Mouse (Mus musculus): ENCODE results near the gene Slc4a10. TPM values are rescaled to one million over a fixed set of nuclear protein-coding genes. Genes with fewer than 3 reads are reported as not detected.

The Slc4a10 gene
- polyA plus RNA-seq, 1 experiment from 2014 or later, result 0.02 TPM

DNA sequence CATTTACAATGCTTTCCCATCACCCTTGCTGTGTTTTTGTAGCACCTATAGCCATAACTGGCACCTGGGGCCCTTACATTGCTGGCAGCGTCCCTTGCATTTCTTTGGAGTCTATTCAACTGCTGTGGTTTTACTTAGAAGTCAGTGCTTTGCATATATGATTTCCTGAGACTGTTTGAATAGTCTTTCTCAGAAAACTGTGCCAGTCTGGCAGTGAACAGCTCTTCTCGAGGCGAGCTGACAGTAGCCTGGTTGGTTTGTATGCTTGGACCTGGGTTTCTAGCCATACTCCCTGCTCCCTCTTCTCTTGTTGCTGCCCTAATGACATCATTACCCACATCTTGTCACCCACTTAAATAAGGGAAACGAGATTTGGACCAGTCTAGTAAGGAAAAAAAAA is 285.7 kb downstream of the Slc4a10 start:
- no peak overlapping the region for H3K4me2 ChIP-seq
- DNase-seq (no peak), ATAC-seq (ENCODE audit: low read depth) (no peak)
- WGBS (ENCODE audit: insufficient replicate concordance), result 47% methylated on average over 4 of the region's 4 CpGs
- H3K4me3 ChIP-seq (replicated peaks), result no peak overlapping the region
- no peaks in the 10 kb centered on the region for H3K4me1 ChIP-seq (replicated peaks)
- no peaks in the 10 kb centered on the region for H3K9me3 ChIP-seq (replicated peaks)
- H3K36me3 ChIP-seq, result no peaks in the 10 kb centered on the region
- H3K9ac ChIP-seq, result no peak overlapping the region
- H3K27ac ChIP-seq, result no peak overlapping the region
- H3K27me3 ChIP-seq, result no peaks in the 10 kb centered on the region

DNA sequence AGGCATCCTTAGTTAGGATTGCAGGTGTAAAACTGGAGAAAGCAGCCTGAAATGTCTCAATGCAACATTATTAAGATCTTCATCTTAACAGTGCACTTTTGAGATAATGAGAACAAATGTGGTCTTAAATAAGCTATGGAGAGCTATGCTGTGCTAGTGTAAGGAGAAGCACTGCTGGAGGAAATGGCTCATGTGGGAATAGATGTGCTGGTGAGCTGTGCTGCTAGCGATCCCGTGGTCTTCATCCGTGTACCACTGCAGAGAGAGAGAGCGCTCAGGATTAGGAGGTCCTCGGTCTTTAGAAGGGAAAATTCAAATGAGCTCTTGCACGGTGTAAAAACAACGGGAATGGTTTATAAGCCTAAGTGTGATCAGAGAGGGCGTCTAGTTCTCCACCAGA is 286.2 kb downstream of the Slc4a10 start:
- ATAC-seq (ENCODE audit: low read depth) (no peak), DNase-seq (no peak)
- H3K4me3 ChIP-seq (replicated peaks), result no peak overlapping the region
- H3K36me3 ChIP-seq, result no peaks in the 10 kb centered on the region
- H3K27ac ChIP-seq, result no peak overlapping the region
- no peaks in the 10 kb centered on the region for H3K27me3 ChIP-seq
- H3K9me3 ChIP-seq (replicated peaks), result no peaks in the 10 kb centered on the region
- no peak overlapping the region for H3K4me2 ChIP-seq
- H3K4me1 ChIP-seq (replicated peaks), result no peaks in the 10 kb centered on the region
- 66% methylated on average over 8 of the region's 8 CpGs for WGBS (ENCODE audit: insufficient replicate concordance)
- H3K9ac ChIP-seq, result no peak overlapping the region

GRCm38 (mm10) chr2:62334397-62335243 is 288.4 kb downstream of the Slc4a10 start:
- H3K4me3 ChIP-seq (replicated peaks), result no peak overlapping the region
- H3K36me3 ChIP-seq, result no peaks in the 10 kb centered on the region
- H3K27ac ChIP-seq, result no peak overlapping the region
- H3K9ac ChIP-seq, result no peak overlapping the region
- no peaks in the 10 kb centered on the region for H3K9me3 ChIP-seq (replicated peaks)
- 66% methylated on average over 4 of the region's 4 CpGs for WGBS (ENCODE audit: insufficient replicate concordance)
- H3K4me1 ChIP-seq (replicated peaks), result no peaks in the 10 kb centered on the region
- H3K4me2 ChIP-seq, result no peak overlapping the region
- DNase-seq (no peak), ATAC-seq (ENCODE audit: low read depth) (no peak)
- H3K27me3 ChIP-seq, result no peaks in the 10 kb centered on the region

- no peaks in the 10 kb centered on the region for H3K9me3 ChIP-seq (replicated peaks)
- no peak overlapping the region for H3K27ac ChIP-seq
- no peak overlapping the region for H3K4me3 ChIP-seq (replicated peaks)
- no peaks in the 10 kb centered on the region for H3K4me1 ChIP-seq (replicated peaks)
- no peak overlapping the region for H3K9ac ChIP-seq
- H3K27me3 ChIP-seq, result no peaks in the 10 kb centered on the region
- no peak overlapping the region for H3K4me2 ChIP-seq
- DNase-seq (no peak), ATAC-seq (ENCODE audit: low read depth) (no peak)
- 60% methylated on average over 7 of the region's 7 CpGs for WGBS (ENCODE audit: insufficient replicate concordance)
- no peaks in the 10 kb centered on the region for H3K36me3 ChIP-seq
Observed at GRCm38 (mm10) chr2:62337086-62337485, 290.8 kb downstream of the Slc4a10 start.

DNA sequence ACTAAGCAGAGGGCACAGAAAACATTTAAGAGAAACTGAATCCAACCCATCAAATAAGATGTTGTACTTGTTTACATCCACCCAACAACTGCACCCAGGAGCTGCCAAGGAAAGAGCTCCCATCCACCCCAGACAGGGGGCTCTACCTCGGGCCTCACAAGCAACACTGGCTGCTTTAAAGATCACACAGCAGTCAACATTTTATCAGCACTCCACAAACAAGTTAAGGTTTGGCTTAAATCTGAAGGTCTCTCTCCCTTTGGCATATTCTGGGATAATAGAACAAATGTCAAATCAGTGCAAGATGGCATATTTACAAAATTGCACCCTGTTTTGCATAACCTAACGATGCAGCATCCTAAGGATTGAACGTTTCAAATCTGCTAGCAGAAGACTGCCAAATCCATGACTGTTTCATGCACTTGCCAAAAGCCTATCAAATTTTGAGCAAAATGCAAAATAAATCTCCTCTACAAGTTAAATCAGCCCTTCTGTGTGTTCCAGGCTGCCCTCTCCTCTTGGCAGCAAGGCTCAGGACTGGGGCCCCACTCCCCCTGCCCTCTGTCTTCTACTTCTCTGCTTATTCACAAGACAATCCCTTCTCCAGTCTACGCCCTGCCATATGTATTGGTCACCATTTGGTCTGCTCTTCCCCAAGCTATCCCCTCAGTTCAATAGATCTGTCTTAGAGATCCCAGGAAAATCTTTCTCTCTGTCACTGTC is 293.1 kb downstream of the Slc4a10 start:
- Histone ChIP-seq H3K27ac (no peak overlapping the region), H3K36me3 (no peaks in the 10 kb centered on the region), H3K4me3 (replicated peaks) (no peak overlapping the region), H3K9ac (no peak overlapping the region), H3K27me3 (no peaks in the 10 kb centered on the region), H3K4me1 (replicated peaks) (no peaks in the 10 kb centered on the region), H3K4me2 (no peak overlapping the region), H3K9me3 (replicated peaks) (no peaks in the 10 kb centered on the region)
- ATAC-seq (ENCODE audit: low read depth) (no peak), DNase-seq (no peak)
- 49% methylated on average over 4 of the region's 4 CpGs for WGBS (ENCODE audit: insufficient replicate concordance)

GRCm38 (mm10) chr2:62341061-62341733 is 294.9 kb downstream of the Slc4a10 start:
- H3K27ac ChIP-seq, result no peak overlapping the region
- ATAC-seq (ENCODE audit: low read depth) (no peak), DNase-seq (no peak)
- WGBS (ENCODE audit: insufficient replicate concordance), result 55% methylated on average over 3 of the region's 3 CpGs
- no peak overlapping the region for H3K4me2 ChIP-seq
- H3K36me3 ChIP-seq, result no peaks in the 10 kb centered on the region
- H3K9me3 ChIP-seq (replicated peaks), result no peaks in the 10 kb centered on the region
- no peaks in the 10 kb centered on the region for H3K27me3 ChIP-seq
- H3K4me1 ChIP-seq (replicated peaks), result no peaks in the 10 kb centered on the region
- H3K9ac ChIP-seq, result no peak overlapping the region
- no peak overlapping the region for H3K4me3 ChIP-seq (replicated peaks)

DNA sequence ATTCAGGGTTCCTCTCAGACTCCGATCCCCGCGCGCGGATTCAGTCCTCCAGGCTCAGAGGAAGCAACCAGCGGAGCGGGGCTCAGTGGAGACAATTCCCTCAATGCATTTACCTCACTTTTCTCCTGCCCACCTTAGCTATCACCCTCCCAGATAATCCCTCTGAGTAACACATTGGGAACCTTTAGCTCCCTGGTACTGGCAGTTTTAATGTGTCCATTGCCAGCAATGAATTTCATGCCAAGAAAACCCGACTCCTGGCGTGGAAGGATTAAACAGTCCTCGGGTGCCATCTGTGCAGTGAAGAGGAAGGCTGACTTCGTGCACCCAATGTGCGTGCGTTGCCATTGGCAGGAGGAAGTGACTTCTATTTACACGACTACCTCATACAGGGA is 295.5 kb downstream of the Slc4a10 start:
- Histone ChIP-seq H3K36me3 (no peaks in the 10 kb centered on the region), H3K4me2 (no peak overlapping the region), H3K27ac (no peak overlapping the region), H3K4me3 (replicated peaks) (no peak overlapping the region), H3K9me3 (replicated peaks) (no peaks in the 10 kb centered on the region), H3K4me1 (replicated peaks) (no peaks in the 10 kb centered on the region), H3K9ac (no peak overlapping the region), H3K27me3 (no peaks in the 10 kb centered on the region)
- WGBS (ENCODE audit: insufficient replicate concordance), result 59% methylated on average over 14 of the region's 14 CpGs
- DNase-seq (no peak), ATAC-seq (ENCODE audit: low read depth) (no peak)

DNA sequence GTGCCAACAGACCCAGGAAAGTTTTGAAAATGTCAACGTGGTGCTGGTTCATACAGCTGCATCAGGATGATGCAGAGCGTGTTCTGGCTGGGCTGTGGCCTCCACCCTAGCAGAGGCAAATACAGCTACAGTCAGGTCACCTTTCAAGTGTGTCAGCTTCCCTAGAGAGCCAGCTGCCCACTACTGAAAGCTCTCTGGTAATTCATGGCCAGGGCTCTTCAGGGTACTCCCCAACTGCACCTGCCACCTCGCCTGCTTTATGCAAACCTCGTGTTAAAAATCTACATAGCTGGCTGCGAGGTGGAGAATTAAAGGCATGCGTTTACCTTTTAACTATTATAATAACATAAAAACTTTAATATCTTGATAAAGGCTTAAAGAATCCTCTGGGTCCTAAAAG is 298.1 kb downstream of the Slc4a10 start:
- H3K27ac ChIP-seq, result no peak overlapping the region
- ATAC-seq (ENCODE audit: low read depth) (no peak), DNase-seq (no peak)
- no peaks in the 10 kb centered on the region for H3K36me3 ChIP-seq
- WGBS (ENCODE audit: insufficient replicate concordance), result 59% methylated on average over 6 of the region's 6 CpGs
- H3K9ac ChIP-seq, result no peak overlapping the region
- no peak overlapping the region for H3K4me3 ChIP-seq (replicated peaks)
- no peaks in the 10 kb centered on the region for H3K4me1 ChIP-seq (replicated peaks)
- H3K4me2 ChIP-seq, result no peak overlapping the region
- H3K27me3 ChIP-seq, result no peaks in the 10 kb centered on the region
- no peaks in the 10 kb centered on the region for H3K9me3 ChIP-seq (replicated peaks)

GRCm38 (mm10) chr2:62346771-62347170 is 300.5 kb downstream of the Slc4a10 start:
- Histone ChIP-seq H3K4me2 (no peak overlapping the region), H3K9me3 (replicated peaks) (no peaks in the 10 kb centered on the region), H3K27ac (no peak overlapping the region), H3K4me3 (replicated peaks) (no peak overlapping the region), H3K27me3 (no peaks in the 10 kb centered on the region), H3K4me1 (replicated peaks) (no peaks in the 10 kb centered on the region), H3K36me3 (no peaks in the 10 kb centered on the region), H3K9ac (no peak overlapping the region)
- no peak for ATAC-seq (ENCODE audit: low read depth)
- WGBS (ENCODE audit: insufficient replicate concordance), result 12% methylated on average over 1 of the region's 1 CpGs
- DNase-seq, result no peak

GRCm38 (mm10) chr2:62347762-62348161 is 301.5 kb downstream of the Slc4a10 start:
- WGBS (ENCODE audit: insufficient replicate concordance), result 78% methylated on average over 9 of the region's 9 CpGs
- DNase-seq, result no peak
- Histone ChIP-seq H3K36me3 (no peaks in the 10 kb centered on the region), H3K4me2 (no peak overlapping the region), H3K9me3 (replicated peaks) (no peaks in the 10 kb centered on the region), H3K27me3 (no peaks in the 10 kb centered on the region), H3K9ac (no peak overlapping the region), H3K4me1 (replicated peaks) (no peaks in the 10 kb centered on the region), H3K4me3 (replicated peaks) (no peak overlapping the region), H3K27ac (no peak overlapping the region)
- no peak for ATAC-seq (ENCODE audit: low read depth)

DNA sequence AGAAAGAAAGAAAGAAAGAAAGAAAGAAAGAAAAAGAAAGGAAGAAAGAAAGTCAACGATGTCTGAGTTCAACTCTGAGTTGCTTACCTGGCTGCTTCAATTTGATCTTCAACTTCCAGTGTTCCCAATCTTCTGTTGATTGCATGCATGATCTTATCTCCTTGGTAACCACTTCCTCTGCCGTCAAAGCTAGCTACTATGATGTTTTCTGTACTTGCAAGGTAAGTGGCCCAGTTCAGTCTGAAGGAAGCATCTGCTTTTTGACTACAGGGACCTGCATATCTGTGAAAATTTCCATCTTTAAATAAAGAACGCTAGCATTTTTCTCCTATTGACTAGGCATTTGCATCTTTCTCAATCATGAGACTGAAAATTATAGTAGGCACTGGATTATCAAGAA is 305.8 kb downstream of the Slc4a10 start:
- Histone ChIP-seq H3K4me3 (replicated peaks) (no peak overlapping the region), H3K27ac (no peak overlapping the region), H3K9ac (no peak overlapping the region), H3K9me3 (replicated peaks) (no peaks in the 10 kb centered on the region), H3K4me1 (replicated peaks) (no peaks in the 10 kb centered on the region), H3K27me3 (no peaks in the 10 kb centered on the region), H3K36me3 (no peaks in the 10 kb centered on the region), H3K4me2 (no peak overlapping the region)
- 44% methylated on average over 3 of the region's 3 CpGs for WGBS (ENCODE audit: insufficient replicate concordance)
- ATAC-seq (ENCODE audit: low read depth) (no peak), DNase-seq (no peak)

Data from liver, embryonic 13.5 days (tissue).